ENCODE assay signal across 30 mouse cellular contexts in the genomic region with DNA sequence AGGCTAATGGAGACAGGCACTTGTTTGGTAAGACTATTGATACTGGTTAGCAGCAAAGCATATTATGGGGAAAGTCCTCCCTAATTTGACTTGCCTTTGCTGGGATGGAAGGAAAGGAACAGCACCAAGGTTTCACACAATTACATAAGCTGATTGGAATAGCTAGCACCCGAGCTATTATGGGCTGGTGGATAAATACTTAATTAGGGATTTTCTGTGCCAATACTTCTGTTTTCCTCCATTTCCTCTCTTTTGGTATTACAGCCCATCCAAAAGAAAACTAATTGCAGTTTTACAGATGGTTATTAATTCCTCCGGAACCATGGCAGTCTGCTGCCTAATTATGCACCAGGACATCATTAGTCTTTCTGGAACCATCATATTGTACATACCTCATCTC. TPM values are rescaled to one million over a fixed set of nuclear protein-coding genes. Genes with fewer than 3 reads are reported as not detected.
DNase-seq lines count a peak whose midpoint lies in the region; ATAC-seq and TF ChIP-seq lines count a peak whose summit lies in the region.
"Had no signal": no experiment of that assay in that cellular context is flagged by ENCODE, and none has a peak within 500 bp of the region (broad histone marks: within the 10 kb centered on the region; RNA-seq: fewer than 3 reads in every experiment).

No protein-coding gene starts in this region.

- no peaks in the 10 kb centered on the region for H3K27me3 ChIP-seq in forebrain, embryonic 14.5 days (replicated peaks; ENCODE audit: control insufficient read depth, insufficient read depth, low read length)
- H3K27me3 ChIP-seq in forebrain, embryonic 13.5 days = no peaks in the 10 kb centered on the region
- H3K27me3 ChIP-seq in forebrain, embryonic 16.5 days (replicated peaks; ENCODE audit: control insufficient read depth, insufficient read depth, low read length) = no peaks in the 10 kb centered on the region
- no peaks in the 10 kb centered on the region for H3K27me3 ChIP-seq in forebrain, embryonic 12.5 days
- H3K27me3 ChIP-seq: CH12.LX; embryonic facial prominence, embryonic 13.5 days; embryonic facial prominence, embryonic 15.5 days; Patski had no signal

- no peak overlapping the region for H3K4me3 ChIP-seq in forebrain, embryonic 14.5 days (ENCODE audit: low read depth, low read length)
- no peak overlapping the region for H3K4me3 ChIP-seq in forebrain, embryonic 13.5 days
- no peak overlapping the region for H3K4me3 ChIP-seq in forebrain, embryonic 16.5 days (replicated peaks; ENCODE audit: low read length)
- no peak overlapping the region for H3K4me3 ChIP-seq in forebrain, embryonic 12.5 days (replicated peaks)
- H3K4me3 ChIP-seq in layer of hippocampus, adult 2 months = no peak overlapping the region
- H3K4me3 ChIP-seq: embryonic facial prominence, embryonic 13.5 days; embryonic facial prominence, embryonic 15.5 days; erythroblast, embryonic 14.5 days had no signal

- ATAC-seq in forebrain, embryonic 14.5 days = peak; percentile 37
- ATAC-seq in forebrain, embryonic 13.5 days = no peak
- ATAC-seq in forebrain, embryonic 16.5 days = peak; percentile 77
- ATAC-seq in forebrain, embryonic 12.5 days (ENCODE audit: low FRiP score) = no peak
- ATAC-seq: activated CD4-positive, CD25-positive, alpha-beta regulatory T cell, adult 4 months; CD4-positive, CD25-positive, alpha-beta regulatory T cell, adult 4 months; Patski had no signal

- DNase-seq in forebrain, embryonic 14.5 days (ENCODE audit: low spot score) = peak; percentile 71
- no peak for DNase-seq in layer of hippocampus, adult 2 months (ENCODE audit: low spot score in 2 of 2)
- no peak for DNase-seq in layer of hippocampus, postnatal 10 days (ENCODE audit: low spot score in 2 of 2)
- DNase-seq in brain, adult 2 months (ENCODE audit: low read depth, low spot score) = peak; percentile 34
- no peak for DNase-seq in frontal cortex, postnatal 36 days (ENCODE audit: low spot score in 2 of 2)
- DNase-seq: adrenal gland, adult 8-10 months; adrenal gland, postnatal 14 days; adrenal gland, postnatal 36 days; B cell, adult 2 months; cerebellum, adult 11-12 months; cerebellum, adult 2 months; cerebellum, adult 9-10 months; cerebellum, postnatal 10 days; cerebellum, postnatal 25 days; embryo, embryonic 11 days had no signal

- H3K27ac ChIP-seq in forebrain, embryonic 14.5 days (ENCODE audit: low read depth, low read length) = no peak overlapping the region
- no peak overlapping the region for H3K27ac ChIP-seq in forebrain, embryonic 13.5 days
- H3K27ac ChIP-seq in forebrain, embryonic 16.5 days (ENCODE audit: low read length) = 0 out of 2 replicates have a peak overlapping the region, but pooled peaks have one; percentile 46
- H3K27ac ChIP-seq in forebrain, embryonic 12.5 days = no peak overlapping the region
- peak overlapping the region; percentile 81 for H3K27ac ChIP-seq in layer of hippocampus, adult 2 months
- H3K27ac ChIP-seq: embryonic facial prominence, embryonic 13.5 days; embryonic facial prominence, embryonic 15.5 days had no signal

- WGBS in forebrain, embryonic 14.5 days = 14% methylated on average over 2 of the region's 2 CpGs
- WGBS in forebrain, embryonic 13.5 days = 29% methylated on average over 2 of the region's 2 CpGs
- 27% methylated on average over 2 of the region's 2 CpGs for WGBS in forebrain, embryonic 16.5 days
- WGBS in forebrain, embryonic 12.5 days = 49% methylated on average over 2 of the region's 2 CpGs

- no peak overlapping the region for H3K9ac ChIP-seq in forebrain, embryonic 14.5 days (ENCODE audit: low read length)
- no peak overlapping the region for H3K9ac ChIP-seq in forebrain, embryonic 13.5 days
- H3K9ac ChIP-seq in forebrain, embryonic 16.5 days (replicated peaks; ENCODE audit: low read depth, low read length) = no peak overlapping the region
- H3K9ac ChIP-seq in forebrain, embryonic 12.5 days = no peak overlapping the region
- H3K9ac ChIP-seq: embryonic facial prominence, embryonic 13.5 days; embryonic facial prominence, embryonic 15.5 days had no signal

- no peaks in the 10 kb centered on the region for H3K9me3 ChIP-seq in forebrain, embryonic 14.5 days (replicated peaks; ENCODE audit: control insufficient read depth, low read length)
- H3K9me3 ChIP-seq in forebrain, embryonic 13.5 days (replicated peaks) = no peaks in the 10 kb centered on the region
- H3K9me3 ChIP-seq in forebrain, embryonic 16.5 days (ENCODE audit: control insufficient read depth, low read length) = no peaks in the 10 kb centered on the region
- H3K9me3 ChIP-seq in forebrain, embryonic 12.5 days = no peaks in the 10 kb centered on the region
- H3K9me3 ChIP-seq: embryonic facial prominence, embryonic 13.5 days; embryonic facial prominence, embryonic 15.5 days; G1E had no signal

- no peaks in the 10 kb centered on the region for H3K36me3 ChIP-seq in forebrain, embryonic 14.5 days (ENCODE audit: control insufficient read depth, insufficient read depth, low read length)
- H3K36me3 ChIP-seq in forebrain, embryonic 13.5 days (ENCODE audit: poor library complexity, severe bottlenecking) = no peaks in the 10 kb centered on the region
- no peaks in the 10 kb centered on the region for H3K36me3 ChIP-seq in forebrain, embryonic 16.5 days (ENCODE audit: control insufficient read depth, insufficient read depth)
- no peaks in the 10 kb centered on the region for H3K36me3 ChIP-seq in forebrain, embryonic 12.5 days (replicated peaks)
- H3K36me3 ChIP-seq: embryonic facial prominence, embryonic 13.5 days; embryonic facial prominence, embryonic 15.5 days; G1E had no signal

- no peak for TF ChIP-seq CTCF in layer of hippocampus, adult 2 months (conservative IDR thresholded peaks at IDR 0.05)

- 0 out of 2 replicates have a peak, but pooled peaks cover 4% of the 10 kb centered on the region for H3K4me1 ChIP-seq in forebrain, embryonic 14.5 days (ENCODE audit: control insufficient read depth, insufficient read depth, low read length)
- H3K4me1 ChIP-seq in forebrain, embryonic 13.5 days = peaks cover 7% of the 10 kb centered on the region
- no peaks in the 10 kb centered on the region for H3K4me1 ChIP-seq in forebrain, embryonic 16.5 days (replicated peaks; ENCODE audit: control insufficient read depth, insufficient read depth, low read length)
- no peaks in the 10 kb centered on the region for H3K4me1 ChIP-seq in forebrain, embryonic 12.5 days
- H3K4me1 ChIP-seq: embryonic facial prominence, embryonic 13.5 days; embryonic facial prominence, embryonic 15.5 days had no signal

- no peak overlapping the region for H3K4me2 ChIP-seq in forebrain, embryonic 14.5 days (ENCODE audit: low read length)
- no peak overlapping the region for H3K4me2 ChIP-seq in forebrain, embryonic 13.5 days
- no peak overlapping the region for H3K4me2 ChIP-seq in forebrain, embryonic 16.5 days (ENCODE audit: low read length)
- H3K4me2 ChIP-seq in forebrain, embryonic 12.5 days = no peak overlapping the region
- H3K4me2 ChIP-seq: embryonic facial prominence, embryonic 13.5 days; embryonic facial prominence, embryonic 15.5 days had no signal

RNA-seq across cellular contexts. Expression of gene Tmem9b, which starts 11.3 kb away (rescaled TPM):
- polyA plus RNA-seq in forebrain, embryonic 14.5 days (2014; fragmentation: Nextera tagmentation; extraction: Ambion mirVana) = 115 and 117 TPM in 2 replicates
- polyA plus RNA-seq in forebrain, embryonic 13.5 days (2015; fragmentation: Nextera tagmentation; extraction: Ambion mirVana) = 62.8 and 67.0 TPM in 2 replicates
- 98.7 and 100 TPM in 2 replicates for polyA plus RNA-seq in forebrain, embryonic 16.5 days (2015; fragmentation: Nextera tagmentation; extraction: Ambion mirVana)
- 48.9 and 49.8 TPM in 2 replicates for polyA plus RNA-seq in forebrain, embryonic 12.5 days (2016; fragmentation: Nextera tagmentation; extraction: Ambion mirVana)
- total RNA-seq in layer of hippocampus, adult 2 months (2021) = 100 to 1,000 TPM; 101 to 102 TPM
- total RNA-seq in layer of hippocampus, postnatal 10 days (2021) = 10 to 100 TPM; 73.2 to 76.8 TPM

RNA-seq across cellular contexts. Expression of gene Nrip3, which starts 17.8 kb away (rescaled TPM):
- polyA plus RNA-seq in forebrain, embryonic 14.5 days (2014; fragmentation: Nextera tagmentation; extraction: Ambion mirVana) = 4.5 and 6.8 TPM in 2 replicates
- 2.7 TPM in 2 replicates for polyA plus RNA-seq in forebrain, embryonic 13.5 days (2015; fragmentation: Nextera tagmentation; extraction: Ambion mirVana)
- 6.1 and 7.9 TPM in 2 replicates for polyA plus RNA-seq in forebrain, embryonic 16.5 days (2015; fragmentation: Nextera tagmentation; extraction: Ambion mirVana)
- 2.2 and 2.3 TPM in 2 replicates for polyA plus RNA-seq in forebrain, embryonic 12.5 days (2016; fragmentation: Nextera tagmentation; extraction: Ambion mirVana)
- total RNA-seq in layer of hippocampus, adult 2 months (2021) = 100 to 1,000 TPM; 229 to 234 TPM
- 100 to 1,000 TPM; 168 to 170 TPM for total RNA-seq in layer of hippocampus, postnatal 10 days (2021)
- polyA plus RNA-seq: G1E had no signal

RNA-seq across cellular contexts. Expression of gene Ascl3, which starts 32.5 kb away (rescaled TPM):
- polyA plus RNA-seq in forebrain, embryonic 14.5 days (2014; fragmentation: Nextera tagmentation; extraction: Ambion mirVana) = not detected in 2 replicates
- not detected in 2 replicates for polyA plus RNA-seq in forebrain, embryonic 13.5 days (2015; fragmentation: Nextera tagmentation; extraction: Ambion mirVana)
- not detected in 2 replicates for polyA plus RNA-seq in forebrain, embryonic 16.5 days (2015; fragmentation: Nextera tagmentation; extraction: Ambion mirVana)
- not detected in 2 replicates for polyA plus RNA-seq in forebrain, embryonic 12.5 days (2016; fragmentation: Nextera tagmentation; extraction: Ambion mirVana)
- not detected for total RNA-seq in layer of hippocampus, adult 2 months (2021)
- not detected for total RNA-seq in layer of hippocampus, postnatal 10 days (2021)
- total RNA-seq: adrenal gland, postnatal 14 days; adrenal gland, postnatal 36 days; CH12.LX; common myeloid progenitor, adult 5-6 weeks; G1E; gastrocnemius, adult 18-20 months had no signal
- polyA plus RNA-seq: activated CD4-positive, CD25-positive, alpha-beta regulatory T cell, adult 4 months; CD4-positive, CD25-positive, alpha-beta regulatory T cell, adult 4 months; embryonic facial prominence, embryonic 11.5 days; embryonic facial prominence, embryonic 13.5 days; G1E had no signal

RNA-seq across cellular contexts. Expression of gene BC051019, which starts 40.4 kb away (rescaled TPM):
- polyA plus RNA-seq in forebrain, embryonic 14.5 days (2014; fragmentation: Nextera tagmentation; extraction: Ambion mirVana) = 0.26 and 0.55 TPM in 2 replicates
- 0.31 and 0.37 TPM in 2 replicates for polyA plus RNA-seq in forebrain, embryonic 13.5 days (2015; fragmentation: Nextera tagmentation; extraction: Ambion mirVana)
- 0.16 and 0.48 TPM in 2 replicates for polyA plus RNA-seq in forebrain, embryonic 16.5 days (2015; fragmentation: Nextera tagmentation; extraction: Ambion mirVana)
- not detected in 2 replicates for polyA plus RNA-seq in forebrain, embryonic 12.5 days (2016; fragmentation: Nextera tagmentation; extraction: Ambion mirVana)
- under 1 TPM in 1 of 2 experiments, not detected in 1; 0.23 TPM for total RNA-seq in layer of hippocampus, adult 2 months (2021)
- under 1 TPM; 0.30 to 0.40 TPM for total RNA-seq in layer of hippocampus, postnatal 10 days (2021)
- total RNA-seq: adrenal gland, adult 18-20 months; adrenal gland, postnatal 14 days; adrenal gland, postnatal 36 days; common myeloid progenitor, adult 5-6 weeks; G1E; gastrocnemius, adult 18-20 months had no signal
- polyA plus RNA-seq: embryonic facial prominence, embryonic 11.5 days; erythroblast, embryonic 14.5 days; G1E had no signal

Comparison
In these comparisons a context has a peak if more than half of its experiments do, and no peak if none do; other contexts are left out.
1. ATAC-seq: peak in forebrain, embryonic 14.5 days (single experiment) and forebrain, embryonic 16.5 days (single experiment); none in forebrain, embryonic 13.5 days (single experiment) and forebrain, embryonic 12.5 days (single experiment).
2. H3K27ac ChIP-seq: peak in forebrain, embryonic 16.5 days (single experiment) and layer of hippocampus, adult 2 months (single experiment); none in forebrain, embryonic 14.5 days (single experiment), forebrain, embryonic 13.5 days (single experiment) and forebrain, embryonic 12.5 days (single experiment).
3. DNase-seq: peak in forebrain, embryonic 14.5 days (single experiment) and brain, adult 2 months (single experiment); none in layer of hippocampus, adult 2 months (0 of 2), layer of hippocampus, postnatal 10 days (0 of 2) and frontal cortex, postnatal 36 days (0 of 2).